Mouse (Mus musculus) layer of hippocampus, adult 11-12 months (tissue): ENCODE results near the gene Il1rn.

Experiments used
- DNase-seq: peaks from one replicate; pipeline ENCODE4 v3.0.0; 2022; ENCODE audit warnings: low spot score

Gene Il1rn

DNA sequence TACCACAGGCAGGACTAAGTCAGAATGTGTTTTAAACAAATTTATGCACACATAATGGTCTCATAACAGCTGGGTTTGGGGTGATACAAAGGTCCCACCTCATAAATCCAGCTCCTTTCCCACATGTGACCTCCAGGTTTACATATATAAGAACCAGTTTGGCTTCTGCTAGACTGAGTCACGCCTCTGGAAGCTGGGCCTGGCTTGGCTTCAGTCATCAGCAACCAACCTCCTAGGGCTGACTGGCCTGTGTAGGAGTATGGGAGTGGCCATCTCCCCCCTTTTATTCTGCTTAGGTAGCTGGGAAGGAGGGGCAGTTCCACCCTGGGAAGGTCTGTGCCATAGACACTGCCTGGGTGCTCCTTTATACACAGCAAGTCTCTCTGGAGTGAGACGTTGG, at the start of gene Il1rn:
Il1rn (plus strand) TSS at position 309 of the 400 bp plus-strand sequence.
- DNase-seq, result no peak

DNA sequence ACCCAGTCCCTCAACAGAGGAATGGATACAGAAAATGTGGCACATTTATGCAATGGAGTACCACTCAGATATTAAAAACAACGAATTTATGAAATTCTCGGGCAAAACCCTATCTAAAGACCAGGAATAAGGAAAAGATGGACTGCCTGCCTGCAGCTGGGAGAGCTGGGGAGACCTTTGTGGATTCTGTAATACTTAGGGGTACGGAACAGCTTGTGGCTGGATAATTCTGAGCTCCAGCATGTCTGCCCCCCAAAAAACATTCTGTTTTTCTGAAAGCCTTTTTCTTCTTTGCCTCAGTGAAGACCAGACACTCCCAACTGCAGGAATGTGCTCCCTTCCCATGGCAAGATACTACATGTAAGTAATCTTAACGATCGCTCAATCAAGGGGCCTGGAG, 45.8 kb upstream of the Il1rn start, which contains the start of gene Il1f10:
Il1f10 (plus strand) TSS at position 301 of the 400 bp plus-strand sequence.
- no peak for DNase-seq

DNA sequence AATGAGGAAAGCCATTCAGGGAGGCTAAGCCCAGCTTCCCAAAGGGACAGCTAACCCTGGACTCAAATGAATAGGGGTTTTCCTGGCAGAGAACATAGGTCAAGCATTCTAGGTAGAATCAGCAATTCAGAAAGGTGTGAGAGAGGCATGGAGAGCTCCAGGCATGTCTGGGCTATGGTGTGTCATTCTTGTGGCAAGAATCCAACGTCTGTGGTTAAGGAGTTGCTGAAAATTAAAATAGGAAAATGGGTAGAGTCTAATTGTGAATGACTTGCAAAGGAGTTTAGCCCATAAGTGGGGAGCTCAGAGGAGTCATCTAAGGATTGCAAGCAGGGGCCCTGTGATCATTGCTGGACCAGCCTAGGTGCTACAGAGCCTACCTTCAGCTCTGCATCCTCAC, 42.0 kb upstream of the Il1rn start:
- DNase-seq, result no peak

DNA sequence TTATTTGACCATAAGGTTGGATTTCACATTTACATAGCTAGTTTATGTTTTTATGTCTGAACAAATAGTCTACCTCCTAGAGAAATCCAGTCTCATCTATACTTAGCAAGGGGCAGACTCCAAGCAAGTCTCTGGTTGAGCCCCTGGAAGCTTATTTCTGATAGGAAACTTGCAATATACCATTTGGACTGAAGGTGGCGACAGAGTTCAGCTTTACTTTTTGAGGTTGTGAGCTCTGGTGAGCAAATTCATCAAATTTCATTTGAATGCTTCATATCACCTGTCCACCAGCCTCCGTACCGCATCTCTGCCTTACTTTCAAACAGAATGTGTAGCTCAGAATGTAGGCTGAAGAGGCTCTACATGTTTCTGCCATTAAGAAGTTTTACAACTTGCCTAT, 39.8 kb upstream of the Il1rn start:
- DNase-seq, result peak; percentile 41

DNA sequence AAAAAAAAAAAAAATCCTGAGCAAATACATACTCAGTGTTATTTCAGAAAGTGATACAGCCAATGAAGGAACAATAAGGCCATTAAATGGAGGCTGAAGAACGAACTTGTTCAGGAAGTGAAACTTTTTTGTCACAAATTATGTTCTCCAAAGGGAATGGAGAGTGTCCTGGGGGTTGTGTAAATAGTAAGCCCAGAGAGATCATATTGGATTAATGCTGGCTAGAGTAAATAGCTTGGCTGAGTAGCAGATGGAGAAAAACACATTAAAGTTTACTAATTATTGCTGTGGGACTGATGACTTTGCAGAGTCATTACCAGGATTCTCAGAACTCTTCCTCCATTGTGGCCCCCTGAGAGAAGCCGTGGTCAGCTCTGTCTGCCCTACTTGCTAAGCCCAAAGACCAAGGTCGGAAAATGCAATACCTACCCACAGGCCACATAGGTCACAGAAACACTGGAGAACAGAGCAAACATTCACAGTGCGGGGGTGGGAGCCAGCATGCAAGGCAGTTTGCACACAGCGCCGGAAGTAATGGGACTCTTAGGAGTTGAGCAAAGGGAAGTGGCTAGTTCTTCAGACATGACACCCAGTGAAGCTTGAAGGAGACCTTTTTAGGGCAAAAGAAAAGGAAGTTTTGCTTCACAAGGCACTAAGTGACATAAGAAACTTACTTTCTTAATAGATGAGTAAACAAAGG, 25.2 kb upstream of the Il1rn start:
- peak; percentile 6 for DNase-seq

DNA sequence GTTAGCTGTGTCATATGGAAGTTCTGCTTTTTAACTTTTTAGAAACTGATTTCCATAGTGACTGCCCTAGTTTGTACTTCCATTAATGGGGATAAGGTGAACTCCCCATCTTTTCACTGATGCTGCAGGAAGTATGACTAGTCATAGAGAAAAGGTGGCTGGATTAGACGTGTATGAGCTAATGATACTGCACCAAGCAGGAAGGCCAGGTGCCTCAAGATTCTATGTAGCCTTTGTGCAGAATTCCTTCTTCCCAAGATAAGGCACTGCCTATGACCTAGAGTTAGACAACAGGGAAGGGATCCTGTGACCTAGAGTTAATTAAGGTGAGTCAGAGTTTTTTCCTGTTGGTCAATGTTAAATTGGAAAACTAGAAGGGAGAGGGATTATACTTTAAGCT, 19.7 kb upstream of the Il1rn start:
- no peak for DNase-seq

DNA sequence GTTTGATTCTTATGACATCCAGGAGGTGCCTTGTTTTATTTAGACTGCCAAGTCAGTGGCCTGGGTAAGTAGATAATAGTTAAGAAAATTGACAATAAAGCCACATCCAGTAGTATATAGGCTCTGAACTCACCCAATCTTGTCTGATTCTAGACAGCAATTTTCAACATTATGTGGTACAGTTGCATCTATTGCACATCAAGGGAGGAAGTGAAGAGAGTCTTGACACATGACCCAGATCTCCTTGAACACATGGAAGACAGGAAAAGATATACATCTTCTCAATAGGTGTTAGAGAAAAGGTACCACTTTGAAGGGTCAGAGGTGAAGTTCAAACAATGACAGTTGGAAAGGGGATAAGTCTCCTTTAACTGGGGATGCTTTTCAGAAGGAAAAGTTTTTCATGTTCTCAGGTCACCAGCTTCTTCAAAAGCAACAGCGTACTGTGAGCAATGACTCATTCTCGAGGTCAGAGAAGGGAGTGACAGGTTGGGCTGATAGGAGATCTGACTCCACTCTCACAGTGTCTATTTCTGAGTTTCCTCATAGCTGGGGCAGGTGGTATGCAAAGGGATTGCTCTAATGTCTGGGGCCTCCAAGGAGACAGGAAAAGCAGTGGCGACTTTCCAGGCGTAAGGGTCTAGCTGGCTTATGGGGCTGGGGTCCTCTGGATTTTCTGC, 18.6 kb upstream of the Il1rn start:
- DNase-seq, result no peak

DNA sequence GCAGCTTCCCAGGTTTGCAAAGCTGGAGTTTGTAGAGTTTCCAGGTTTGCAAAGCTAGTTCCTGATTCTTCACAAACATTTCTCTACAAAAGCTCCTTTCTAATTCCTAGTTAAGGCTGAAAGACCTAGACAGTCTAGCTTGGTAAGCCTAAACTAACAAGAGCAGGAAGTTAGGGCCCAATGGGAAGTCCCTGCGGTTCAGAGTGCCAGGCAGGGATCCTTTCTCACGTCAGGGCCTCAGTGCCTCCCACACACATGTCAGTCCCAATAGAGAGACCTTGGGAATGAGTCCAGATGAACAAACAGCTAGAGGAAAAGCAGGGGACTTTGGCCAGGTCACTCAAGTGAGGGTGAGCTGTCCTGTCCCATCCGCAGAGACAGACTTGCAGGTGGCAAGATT, 1.3 kb upstream of the Il1rn start:
- no peak for DNase-seq

DNA sequence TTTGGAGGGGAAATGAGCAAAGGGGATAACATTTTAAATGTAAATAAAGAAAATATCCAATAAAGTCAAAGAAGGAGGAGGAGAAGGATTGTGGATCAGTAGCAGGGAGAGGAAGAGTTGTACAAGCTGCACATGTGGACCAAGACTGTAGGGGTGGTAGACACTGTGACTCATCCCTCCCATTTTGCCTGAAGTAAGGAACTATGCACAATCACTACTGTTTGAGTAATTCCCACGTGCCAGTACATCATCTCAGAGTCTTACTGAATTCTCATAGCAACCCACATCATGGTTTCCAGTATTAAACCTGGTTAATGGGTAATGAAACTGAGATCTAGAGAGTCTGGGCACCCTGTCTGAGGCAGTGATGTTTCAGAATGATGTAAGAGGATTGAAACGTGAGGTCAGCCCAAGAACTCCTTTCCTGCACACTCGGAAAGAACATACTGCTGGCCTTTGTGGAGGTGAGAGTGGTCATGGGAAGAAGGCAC, 4.8 kb downstream of the Il1rn start:
- DNase-seq, result no peak

DNA sequence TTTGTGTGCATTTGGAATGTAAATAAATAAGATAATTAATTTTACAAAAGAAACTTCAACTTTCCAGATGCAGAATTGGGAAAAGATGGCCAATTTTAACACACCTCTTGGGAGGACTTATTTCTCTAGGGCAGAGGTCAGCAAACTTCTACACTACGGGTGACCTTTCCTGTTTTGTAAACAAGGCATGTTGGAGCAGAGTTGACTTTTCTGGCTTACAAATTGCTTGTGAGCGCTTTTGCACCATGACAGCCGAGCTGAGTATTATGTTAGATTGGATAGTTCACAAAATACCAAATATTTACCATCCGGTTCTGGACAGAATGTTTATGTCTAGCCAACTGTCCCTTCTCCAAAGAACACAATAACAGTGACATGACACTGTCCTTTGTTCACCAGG, 8.0 kb downstream of the Il1rn start:
- no peak for DNase-seq

DNA sequence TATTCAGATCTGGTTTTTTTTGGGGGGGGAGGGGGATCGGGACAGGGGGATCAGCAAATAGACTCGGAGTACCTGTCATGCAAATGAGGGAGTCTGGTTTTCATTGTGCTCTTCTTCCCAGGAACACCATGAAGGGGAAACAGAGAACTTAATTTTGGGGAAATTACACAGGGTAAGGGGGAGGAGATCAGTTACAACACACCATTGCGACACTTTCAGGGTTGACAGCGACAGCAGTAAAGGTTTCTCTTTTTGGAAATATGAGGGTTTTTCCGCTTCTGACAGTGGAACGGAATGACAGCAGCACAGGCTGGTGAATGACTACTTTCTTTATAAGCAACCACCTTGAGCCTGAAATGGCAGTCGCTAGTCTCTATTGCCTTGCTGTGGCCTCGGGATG, 8.4 kb downstream of the Il1rn start:
- DNase-seq, result no peak

DNA sequence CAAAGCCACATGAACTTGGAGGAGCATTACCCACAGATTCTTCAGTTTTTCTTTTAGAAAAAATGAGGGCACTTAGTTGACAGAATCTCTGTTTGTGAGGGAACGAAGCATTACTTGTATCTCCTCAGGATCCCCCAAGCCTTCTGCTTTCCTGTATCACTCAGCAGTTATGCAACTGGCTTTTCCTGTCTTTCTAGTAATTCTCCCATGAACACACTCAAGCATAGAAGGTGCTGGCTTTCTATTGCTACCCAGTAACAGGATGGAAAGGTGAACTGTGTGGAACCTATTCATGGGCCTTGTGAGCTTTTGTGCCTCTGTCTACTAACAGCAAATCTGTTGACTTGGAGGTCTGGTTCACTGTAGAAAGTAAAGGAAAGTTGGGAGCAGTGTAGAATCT, 11.3 kb downstream of the Il1rn start:
- DNase-seq, result no peak

DNA sequence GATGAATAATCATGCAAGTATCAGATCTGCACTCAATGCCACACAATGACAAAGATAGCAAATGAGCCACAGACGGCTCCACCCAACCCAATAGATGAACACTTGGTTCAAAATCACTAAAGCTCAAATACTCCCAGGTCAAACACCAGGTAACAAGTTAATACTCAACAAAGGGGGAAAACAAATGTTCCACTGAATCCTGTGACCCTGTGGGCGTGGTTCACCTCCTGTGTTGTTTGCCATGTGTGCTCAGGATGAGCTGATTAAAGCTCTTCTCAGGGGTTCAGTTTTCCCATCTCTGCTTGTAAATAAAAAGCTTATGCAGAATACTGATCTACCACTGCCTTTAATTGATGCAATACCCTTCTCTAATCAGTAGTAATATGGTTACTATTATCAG, 14.5 kb downstream of the Il1rn start:
- no peak for DNase-seq

DNA sequence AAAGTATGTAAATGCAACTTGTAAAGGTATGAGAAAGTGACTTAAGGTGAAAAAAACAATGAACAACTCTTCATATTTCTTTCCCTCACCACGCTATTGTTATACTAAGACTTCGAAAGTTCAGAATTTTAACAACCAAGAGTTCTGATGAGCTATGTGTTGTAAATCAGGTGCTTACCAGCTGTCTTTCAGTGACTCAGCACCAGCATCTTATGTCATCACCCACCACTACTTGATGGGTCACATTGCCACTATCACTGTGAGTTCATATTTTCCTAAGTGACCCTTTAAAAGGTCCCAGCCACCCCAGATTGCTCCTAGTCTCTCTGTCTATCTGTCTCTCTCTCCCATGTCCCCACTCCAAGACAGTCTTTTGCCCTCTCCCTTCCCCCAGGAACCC, 16.4 kb downstream of the Il1rn start:
- DNase-seq, result no peak

DNA sequence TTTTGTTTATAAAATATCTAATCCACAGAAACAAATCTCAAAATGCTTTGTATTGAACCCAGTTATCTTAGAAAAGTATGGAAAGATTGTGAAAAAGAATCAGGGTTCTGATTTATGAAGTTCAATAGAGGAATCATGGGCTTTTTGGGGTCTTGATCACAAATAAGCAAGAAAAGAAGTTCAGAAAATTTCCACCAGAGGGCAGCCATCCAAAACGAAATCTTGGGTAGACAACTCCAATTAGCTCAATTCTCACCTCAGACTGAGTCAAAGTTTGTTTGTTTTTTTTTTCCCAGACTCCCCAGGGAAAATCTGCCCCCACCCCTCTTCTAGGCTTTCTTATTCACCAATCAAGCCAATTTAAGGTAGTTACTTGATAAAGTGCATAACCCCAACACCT, 21.0 kb downstream of the Il1rn start:
- peak; percentile 48 for DNase-seq

DNA sequence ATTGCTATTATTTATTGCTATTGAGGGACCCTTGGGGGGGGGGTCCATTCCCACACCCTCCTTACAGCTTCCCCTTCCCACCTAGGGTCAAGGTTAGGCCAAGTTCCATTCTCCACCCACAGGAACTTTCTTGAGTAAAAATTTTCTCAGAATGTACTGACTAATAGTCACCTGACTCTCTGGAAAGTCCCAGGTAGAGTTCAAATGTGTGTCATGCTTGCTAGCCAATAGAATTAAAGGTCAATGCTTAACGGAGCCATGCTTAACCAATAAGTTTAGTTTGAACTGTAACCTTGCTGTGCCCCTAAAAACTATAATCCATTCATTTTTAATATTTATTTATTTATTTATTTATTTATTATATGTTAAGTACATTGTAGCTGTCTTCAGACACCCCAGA, 22.7 kb downstream of the Il1rn start:
- no peak for DNase-seq

DNA sequence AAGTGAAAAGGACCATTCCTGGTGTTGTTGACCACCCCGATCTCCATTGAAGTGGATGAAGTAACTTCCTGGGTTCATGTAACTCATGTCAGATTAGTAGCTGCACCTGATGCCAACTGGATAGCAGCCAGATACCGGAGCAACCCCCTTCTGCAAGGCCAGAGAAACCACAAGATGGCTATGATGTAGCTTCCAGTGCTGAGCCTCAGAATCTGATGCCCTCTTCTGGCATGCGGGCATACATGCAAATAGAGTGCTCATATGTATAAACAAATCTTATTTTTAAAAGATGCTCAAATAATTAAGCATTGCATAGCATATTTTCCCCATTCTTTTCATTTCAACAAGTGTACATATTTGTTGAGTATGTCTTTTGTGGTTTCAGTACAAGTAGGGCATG, 27.2 kb downstream of the Il1rn start:
- DNase-seq, result no peak

DNA sequence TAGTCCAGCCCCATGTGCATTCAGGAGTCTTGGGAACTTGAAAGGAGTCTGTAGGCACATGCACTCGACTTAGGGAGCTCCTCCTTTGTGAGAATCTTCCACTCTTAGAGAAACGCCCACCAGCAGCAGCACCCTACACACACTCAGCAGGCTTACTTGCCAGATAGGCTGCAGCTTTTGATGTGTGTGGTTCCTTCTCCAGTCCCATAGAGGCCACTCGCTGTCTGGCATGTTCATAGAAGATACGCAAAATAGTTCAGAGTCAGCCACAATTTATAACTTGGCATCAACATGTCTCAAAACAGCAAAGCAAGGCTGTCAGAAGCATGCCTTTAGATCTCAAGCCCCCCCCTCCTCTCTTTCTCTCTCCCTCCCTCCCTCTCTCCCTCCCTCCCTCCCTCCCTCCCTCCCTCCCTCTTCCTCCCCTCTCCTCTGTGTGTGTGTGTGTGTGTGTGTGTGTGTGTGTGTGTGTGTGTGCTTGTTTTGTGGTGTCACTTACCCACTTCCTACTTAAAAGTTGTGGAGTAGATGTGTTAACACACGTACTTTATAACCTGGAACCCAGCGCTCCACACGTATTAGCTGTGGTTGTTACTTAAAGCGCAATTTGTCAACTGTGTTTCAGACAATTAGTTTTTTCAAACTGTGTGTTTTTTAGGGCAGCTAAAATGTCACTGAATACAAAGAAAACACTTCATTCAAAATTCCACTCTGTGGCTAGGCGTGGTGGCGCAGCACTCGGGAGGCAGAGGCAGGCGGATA, 29.7 kb downstream of the Il1rn start:
- no peak for DNase-seq

DNA sequence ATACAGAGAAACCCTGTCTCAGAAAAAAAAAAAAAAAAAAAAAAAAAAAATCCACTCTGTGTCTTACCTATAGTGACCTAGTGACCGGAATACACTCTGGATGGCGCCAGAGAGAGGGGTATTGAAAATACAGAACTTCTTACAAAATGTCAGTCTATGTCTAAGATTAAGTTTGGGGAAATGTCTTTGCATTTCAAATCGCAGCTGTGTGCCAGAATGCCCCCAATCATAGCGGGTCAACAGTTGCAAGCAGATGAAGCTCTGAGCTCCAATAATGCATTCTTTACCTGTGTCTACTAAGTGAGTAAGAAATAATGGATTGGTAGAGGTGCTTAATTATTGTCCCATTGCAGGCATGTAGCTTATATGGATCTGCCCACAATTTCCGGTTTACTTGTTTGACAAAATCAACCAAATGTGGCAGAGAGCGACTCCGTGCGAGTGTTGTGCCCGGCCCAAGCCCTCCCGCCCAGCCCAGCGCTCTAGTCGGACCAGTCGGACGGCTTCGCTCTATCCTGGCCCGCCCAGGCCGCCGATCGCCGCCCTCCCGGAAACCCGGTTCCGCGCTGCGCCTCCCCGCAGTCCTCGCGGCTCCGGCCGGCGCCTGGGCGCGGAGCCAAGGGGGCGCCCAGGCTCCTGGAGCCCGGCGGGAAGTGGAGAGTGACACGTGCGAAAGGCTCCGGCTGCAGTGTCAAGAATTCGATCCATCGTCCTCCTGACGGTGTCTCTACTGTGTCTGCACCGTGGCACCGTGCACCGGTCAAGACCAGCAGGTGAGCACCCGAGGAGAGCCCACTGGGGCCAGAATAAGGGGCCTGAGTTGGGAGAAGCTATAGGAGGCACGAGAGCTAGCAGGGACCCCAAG, 30.6 kb downstream of the Il1rn start, which contains the start of gene Psd4:
Psd4 (plus strand) TSS at position 551 of the 865 bp plus-strand sequence.
- DNase-seq, result peak; percentile 12

DNA sequence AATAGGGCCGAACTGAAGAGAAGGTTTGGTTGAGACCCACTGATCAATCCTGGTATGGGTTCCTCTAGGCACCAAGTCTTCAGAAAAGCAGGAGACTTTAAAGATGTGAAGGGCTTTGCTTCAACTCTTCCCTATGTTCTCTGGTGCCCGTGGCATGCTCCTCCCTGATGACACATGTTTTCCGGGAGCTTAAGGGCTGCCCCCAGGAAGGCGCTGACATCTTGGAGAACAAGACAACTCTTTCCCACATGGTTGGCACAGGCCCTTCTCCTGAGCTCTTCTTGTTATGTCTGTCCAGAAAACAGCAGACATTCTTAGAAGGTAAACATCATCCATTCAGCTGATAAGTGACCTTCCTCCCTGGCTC, 31.2 kb downstream of the Il1rn start:
- DNase-seq, result no peak

DNA sequence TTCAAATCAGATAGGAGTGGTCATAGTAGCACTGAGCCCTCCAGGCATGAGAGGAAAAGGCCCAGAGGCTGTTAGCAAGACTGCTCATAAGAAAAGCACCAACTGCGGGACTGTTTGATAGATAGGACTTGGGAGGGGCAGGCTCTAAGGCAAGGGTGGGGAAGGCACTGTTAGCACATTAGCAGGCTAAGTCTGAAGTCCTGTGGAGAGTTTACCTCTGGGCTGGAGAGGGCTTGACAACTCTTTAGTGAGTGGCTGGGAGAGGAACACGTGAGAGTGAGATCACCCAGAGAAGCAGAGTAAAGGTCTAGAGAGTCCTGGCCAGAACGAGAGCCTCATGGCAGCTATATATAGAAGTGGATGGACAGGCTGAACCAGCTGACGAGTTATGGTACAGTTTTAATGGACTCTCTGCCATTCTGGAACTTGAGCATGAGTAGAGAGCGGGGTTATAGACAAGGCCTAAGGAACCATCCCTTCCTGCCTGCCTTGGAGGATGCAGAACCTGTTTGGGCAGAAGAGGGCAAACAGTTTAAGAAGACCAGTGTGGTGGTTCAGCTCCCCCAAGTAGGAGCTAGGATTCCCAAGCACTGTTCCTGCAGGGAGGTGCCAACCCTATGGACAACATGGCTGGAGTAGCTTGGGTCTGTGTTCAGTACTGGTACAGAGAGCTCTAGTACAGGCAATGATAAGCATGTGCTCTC, 42.2 kb downstream of the Il1rn start:
- DNase-seq, result no peak
